Mouse (Mus musculus) brown adipose tissue, adult 24 weeks (tissue): ENCODE measurements around the gene Gm5726. TPM values are rescaled to one million over a fixed set of nuclear protein-coding genes. Genes with fewer than 3 reads are reported as not detected.
"Not testable (repeated sequence)": the region's sequence is repeated elsewhere in the genome, so short reads cannot be mapped to it uniquely, and the experiment has no call there.

Experiments
- H3K27ac ChIP-seq: fragments of 200-500 bp; replicated peaks from 2 replicates; pipeline ENCODE4 v1.5.1; 2012; ENCODE audit warnings: low read depth, mild to moderate bottlenecking, low read length
- H3K4me1 ChIP-seq: fragments of 200-500 bp; 2 replicates; pipeline ENCODE4 v1.6.1; 2012; ENCODE audit warnings: low read length, mixed read lengths; ENCODE audit not compliant: control insufficient read depth, insufficient read depth, insufficient read length
- H3K4me3 ChIP-seq: fragments of 200-500 bp; 2 replicates; pipeline ENCODE4 v1.5.1; 2012; ENCODE audit warnings: low read depth, mild to moderate bottlenecking, low read length, moderate library complexity; ENCODE audit not compliant: insufficient read depth
- polyA plus RNA-seq: library from polyadenylated mRNA; stranded (reverse); fragments of >200 nt; gene quantifications from 2 replicates; pipeline ENCODE4 v1.2.4, GENCODE M21; 2012; ENCODE audit not compliant: missing spikeins, insufficient read depth, insufficient read length

Gene Gm5726
- not detected in 2 replicates for polyA plus RNA-seq

DNA sequence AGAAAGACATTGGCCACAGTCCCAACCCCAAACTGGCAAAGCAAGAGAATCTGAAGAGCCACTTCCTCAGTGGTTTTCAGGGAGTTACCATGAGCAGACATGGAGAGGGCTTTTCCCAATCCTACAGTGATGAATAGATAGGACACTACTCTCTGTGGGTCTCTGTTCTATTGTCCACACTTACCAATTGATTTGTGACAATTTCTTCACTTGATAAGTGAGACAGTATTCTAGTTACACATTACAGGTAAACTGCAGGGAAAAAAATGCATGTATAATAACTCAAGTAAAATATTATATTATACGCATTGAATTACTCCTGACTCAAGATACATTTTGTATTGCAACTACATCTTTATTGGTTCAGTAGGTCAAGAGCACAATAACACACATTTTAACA lies at the start of gene Gm5726:
Gene Gm5726, minus strand, starts transcription at position 101 of the 400 bp plus-strand sequence.
- H3K27ac ChIP-seq, H3K4me1 ChIP-seq, H3K4me3 ChIP-seq: not testable (repeated sequence)

DNA sequence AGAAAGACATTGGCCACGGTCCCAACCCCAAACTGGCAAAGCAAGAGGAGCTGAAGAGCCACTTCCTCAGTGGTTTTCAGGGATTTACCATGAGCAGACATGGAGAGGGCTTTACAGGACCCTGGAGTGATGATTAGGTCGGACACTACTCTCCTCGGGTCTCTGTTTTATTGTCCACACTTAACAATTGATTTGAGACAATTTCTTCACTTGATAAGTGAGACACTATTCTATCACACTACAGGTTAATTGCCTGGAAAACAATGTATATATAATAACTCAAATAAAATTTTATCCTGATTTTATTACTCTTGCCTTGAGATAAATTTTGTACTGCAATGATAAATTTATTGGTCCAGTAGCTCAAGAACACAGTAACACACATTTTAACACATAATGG lies 30.6 kb upstream of the Gm5726 start, which contains the start of gene Gm4141:
Gene Gm4141, minus strand, starts transcription at position 101 of the 400 bp plus-strand sequence.
- not testable (repeated sequence) for H3K27ac ChIP-seq, H3K4me1 ChIP-seq

GRCm38 (mm10) chr7:20533537-20533936 lies 12.0 kb downstream of the Gm5726 start, which contains the start of gene Vmn1r104:
Vmn1r104 (plus strand) TSS chr7:20533837.
- H3K4me1 ChIP-seq, H3K4me3 ChIP-seq, H3K27ac ChIP-seq: not testable (repeated sequence)

More for the DNA sequence above, 30.6 kb upstream of the Gm5726 start, which contains the start of gene Gm4141:
- H3K4me3 ChIP-seq, result not testable (repeated sequence)

DNA sequence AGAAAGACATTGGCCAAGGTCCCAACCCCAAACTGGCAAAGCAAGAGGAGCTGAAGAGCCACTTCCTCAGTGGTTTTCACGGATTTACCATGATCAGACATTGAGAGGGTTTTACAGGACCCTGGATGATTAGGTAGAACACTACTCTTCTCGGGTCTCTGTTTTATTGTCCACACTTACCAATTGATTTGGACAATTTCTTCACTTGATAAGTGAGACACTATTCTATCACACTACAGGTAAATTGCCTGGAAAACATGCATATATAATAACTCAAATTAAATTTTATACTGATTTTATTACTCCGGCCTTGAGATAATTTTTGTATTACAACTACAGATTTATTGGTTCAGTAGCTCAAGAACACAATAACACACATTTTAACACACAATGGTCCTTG lies 35.1 kb downstream of the Gm5726 start, which contains the start of gene Vmn1r103:
Gene Vmn1r103, minus strand, starts transcription at position 101 of the 400 bp plus-strand sequence.
- not testable (repeated sequence) for H3K27ac ChIP-seq, H3K4me1 ChIP-seq, H3K4me3 ChIP-seq

Other genes starting within 250 kb of the Gm5726 start
- gene Gm4133, start 211.7 kb downstream of the Gm5726 start, polyA plus RNA-seq, result not detected in 2 replicates
- gene Gm5728, start 170.3 kb downstream of the Gm5726 start, polyA plus RNA-seq, result not detected in 2 replicates
- not detected in 2 replicates for gene Vmn1r100, start 127.8 kb downstream of the Gm5726 start, polyA plus RNA-seq
- gene Vmn1r101, start 103.2 kb downstream of the Gm5726 start, polyA plus RNA-seq, result not detected in 2 replicates
- gene Gm10670, start 70.8 kb downstream of the Gm5726 start, polyA plus RNA-seq, result not detected in 2 replicates
- gene Vmn1r103, start 35.2 kb downstream of the Gm5726 start, polyA plus RNA-seq, result not detected in 2 replicates
- gene Vmn1r104, start 11.9 kb downstream of the Gm5726 start, polyA plus RNA-seq, result not detected in 2 replicates
- gene Gm4141, start 30.5 kb upstream of the Gm5726 start, polyA plus RNA-seq, result not detected in 2 replicates
- gene Gm4513, start 53.3 kb upstream of the Gm5726 start, polyA plus RNA-seq, result not detected in 2 replicates
- gene Vmn1r107, start 123.2 kb upstream of the Gm5726 start, polyA plus RNA-seq, result not detected in 2 replicates
- not detected in 2 replicates for gene Vmn1r111, start 157.5 kb upstream of the Gm5726 start, polyA plus RNA-seq
- gene Gm10668, start 184.9 kb upstream of the Gm5726 start, polyA plus RNA-seq, result not detected in 2 replicates
- not detected in 2 replicates for gene Vmn1r112, start 225.4 kb upstream of the Gm5726 start, polyA plus RNA-seq
- gene Vmn1r113, start 241.5 kb upstream of the Gm5726 start, polyA plus RNA-seq, result not detected in 2 replicates